ENCODE assay signal across 11 mouse cellular contexts in genomic region chr12:31145032-31145781, GRCm38 (mm10).
DNase-seq lines count a peak whose midpoint lies in the region; ATAC-seq lines count a peak whose summit lies in the region.
"Had no signal": no experiment of that assay in that cellular context is flagged by ENCODE, and none has a peak within 500 bp of the region (broad histone marks: within the 10 kb centered on the region; RNA-seq: fewer than 3 reads in every experiment).

No protein-coding gene starts in this region.

- no peaks in the 10 kb centered on the region for H3K9me3 ChIP-seq in liver, embryonic 11.5 days (ENCODE audit: control insufficient read depth, low read length)
- H3K9me3 ChIP-seq in heart, embryonic 12.5 days (replicated peaks) = no peaks in the 10 kb centered on the region
- H3K9me3 ChIP-seq in stomach, embryonic 14.5 days (ENCODE audit: control insufficient read depth, low read depth, low read length) = no peaks in the 10 kb centered on the region
- H3K9me3 ChIP-seq: liver, embryonic 15.5 days had no signal

- 0 out of 2 replicates have a peak, but pooled peaks have one; percentile 31 for ATAC-seq in liver, embryonic 11.5 days (replicated peaks; ENCODE audit: low FRiP score)
- ATAC-seq in heart, embryonic 12.5 days (ENCODE audit: insufficient number of reproducible peaks, low FRiP score) = peak; percentile 76
- no peak for ATAC-seq in stomach, embryonic 14.5 days (ENCODE audit: insufficient number of reproducible peaks, insufficient read depth, low FRiP score, low read depth)
- ATAC-seq in cerebellum, adult (ENCODE audit: insufficient number of reproducible peaks, low FRiP score, low TSS enrichment) = no peak

- H3K4me3 ChIP-seq in liver, embryonic 11.5 days (ENCODE audit: low read depth, low read length) = no peak overlapping the region
- H3K4me3 ChIP-seq in heart, embryonic 12.5 days = no peak overlapping the region
- no peak overlapping the region for H3K4me3 ChIP-seq in stomach, embryonic 14.5 days (ENCODE audit: low read depth, low read length)
- H3K4me3 ChIP-seq: erythroblast, embryonic 14.5 days; liver, embryonic 15.5 days had no signal

- H3K4me2 ChIP-seq in liver, embryonic 11.5 days = no peak overlapping the region
- no peak overlapping the region for H3K4me2 ChIP-seq in heart, embryonic 12.5 days
- no peak overlapping the region for H3K4me2 ChIP-seq in stomach, embryonic 14.5 days (replicated peaks; ENCODE audit: low read depth, low read length)
- H3K4me2 ChIP-seq: liver, embryonic 15.5 days had no signal

- H3K27me3 ChIP-seq in liver, embryonic 11.5 days (replicated peaks; ENCODE audit: control insufficient read depth, insufficient read depth, low read length) = no peaks in the 10 kb centered on the region
- no peaks in the 10 kb centered on the region for H3K27me3 ChIP-seq in heart, embryonic 12.5 days (replicated peaks)
- H3K27me3 ChIP-seq in stomach, embryonic 14.5 days (ENCODE audit: control insufficient read depth, insufficient read depth, low read length) = no peaks in the 10 kb centered on the region
- H3K27me3 ChIP-seq: liver, embryonic 15.5 days had no signal

- H3K4me1 ChIP-seq in liver, embryonic 11.5 days (replicated peaks; ENCODE audit: control insufficient read depth, insufficient read depth, low read length) = no peaks in the 10 kb centered on the region
- H3K4me1 ChIP-seq in heart, embryonic 12.5 days (replicated peaks) = peaks cover 29% of the 10 kb centered on the region
- H3K4me1 ChIP-seq in stomach, embryonic 14.5 days (ENCODE audit: control insufficient read depth, insufficient read depth, low read length) = peaks cover 2% of the 10 kb centered on the region; the same call in 1 of the 2 replicates
- H3K4me1 ChIP-seq: liver, embryonic 15.5 days had no signal

- intact Hi-C loops in gastrocnemius, postnatal 36 days (cut with DNase I) = no loop called here

- peak; percentile 54 for DNase-seq in adrenal gland, postnatal 14 days
- no peak for DNase-seq in adrenal gland, adult 8-10 months
- no peak for DNase-seq in liver, embryonic 11.5 days (ENCODE audit: low spot score)
- no peak for DNase-seq in liver
- no peak for DNase-seq in gastrocnemius, postnatal 36 days
- DNase-seq: cerebellum, adult 8-10 months had no signal

- no peak overlapping the region for H3K27ac ChIP-seq in liver, embryonic 11.5 days (ENCODE audit: low read depth, low read length)
- peak overlapping the region; percentile 26 for H3K27ac ChIP-seq in heart, embryonic 12.5 days (ENCODE audit: poor library complexity, severe bottlenecking)
- H3K27ac ChIP-seq in stomach, embryonic 14.5 days (ENCODE audit: low read length) = peak overlapping the region; percentile 35; the same call in 1 of the 2 replicates
- H3K27ac ChIP-seq: liver, embryonic 15.5 days had no signal

- no peak overlapping the region for H3K9ac ChIP-seq in liver, embryonic 11.5 days (ENCODE audit: low read depth, low read length)
- no peak overlapping the region for H3K9ac ChIP-seq in heart, embryonic 12.5 days
- H3K9ac ChIP-seq in stomach, embryonic 14.5 days (replicated peaks; ENCODE audit: low read depth, low read length) = no peak overlapping the region
- H3K9ac ChIP-seq: liver, embryonic 15.5 days had no signal

- WGBS in liver, embryonic 11.5 days = 53% methylated on average over 3 of the region's 3 CpGs
- WGBS in heart, embryonic 12.5 days = 33% methylated on average over 3 of the region's 3 CpGs
- 55% methylated on average over 3 of the region's 3 CpGs for WGBS in stomach, embryonic 14.5 days

- H3K36me3 ChIP-seq in liver, embryonic 11.5 days (ENCODE audit: control insufficient read depth, insufficient read depth, low read length) = no peaks in the 10 kb centered on the region
- no peaks in the 10 kb centered on the region for H3K36me3 ChIP-seq in heart, embryonic 12.5 days
- no peaks in the 10 kb centered on the region for H3K36me3 ChIP-seq in stomach, embryonic 14.5 days (ENCODE audit: control insufficient read depth, insufficient read depth, low read length)
- H3K36me3 ChIP-seq: liver, embryonic 15.5 days had no signal

Comparison
In these comparisons a context has a peak if more than half of its experiments do, and no peak if none do; other contexts are left out.
1. ATAC-seq: peak in liver, embryonic 11.5 days (single experiment) and heart, embryonic 12.5 days (single experiment); none in stomach, embryonic 14.5 days (single experiment) and cerebellum, adult (single experiment).